Mouse (Mus musculus): Measurements from ENCODE around the gene Sh3bgrl3. TPM values are rescaled to one million over a fixed set of nuclear protein-coding genes. Genes with fewer than 3 reads are reported as not detected.
A peak's percentile ranks its signal among the peaks of the same experiment; 100 is the strongest.

Sh3bgrl3 gene
- polyA plus RNA-seq, 1 experiment = 258 TPM

- H3K27ac ChIP-seq (ENCODE audit: insufficient read depth, low read length) = no peak overlapping the region
- DNase-seq = peak in 1 of 2 experiments; percentile 24
These were observed 796 bp downstream of the Sh3bgrl3 start for GRCm38 (mm10) chr4:134127793-134128192.

GRCm38 (mm10) chr4:134127121-134127455 is 1.5 kb downstream of the Sh3bgrl3 start:
- no peak for DNase-seq
- Histone ChIP-seq H3K27me3 (ENCODE audit: control insufficient read depth, insufficient read depth, low read length) (no peaks in the 10 kb centered on the region), H3K4me3 (replicated peaks; ENCODE audit: insufficient read depth, low read depth, low read length) (no peak overlapping the region), H3K4me1 (ENCODE audit: control insufficient read depth, insufficient read depth, low read length) (peaks cover 11% of the 10 kb centered on the region), H3K27ac (ENCODE audit: insufficient read depth, low read length) (no peak overlapping the region)
- TF ChIP-seq POLR2A (IDR thresholded peaks at IDR 0.05; ENCODE audit: borderline replicate concordance, insufficient read depth, low read length) (no peak), CTCF (IDR thresholded peaks at IDR 0.05; ENCODE audit: borderline replicate concordance, insufficient read depth, low read depth, low read length) (no peak)
- WGBS = 78% methylated on average over 7 of the region's 7 CpGs

More at GRCm38 (mm10) chr4:134127793-134128192, 796 bp downstream of the Sh3bgrl3 start:
- no peak for TF ChIP-seq POLR2A (IDR thresholded peaks at IDR 0.05; ENCODE audit: borderline replicate concordance, insufficient read depth, low read length)
- no peak for TF ChIP-seq CTCF (IDR thresholded peaks at IDR 0.05; ENCODE audit: borderline replicate concordance, insufficient read depth, low read depth, low read length)
- WGBS = 47% methylated on average over 8 of the region's 8 CpGs
- no peaks in the 10 kb centered on the region for H3K27me3 ChIP-seq (ENCODE audit: control insufficient read depth, insufficient read depth, low read length)
- H3K4me1 ChIP-seq (ENCODE audit: control insufficient read depth, insufficient read depth, low read length) = peaks cover 11% of the 10 kb centered on the region
- peak overlapping the region; percentile 85 for H3K4me3 ChIP-seq (replicated peaks; ENCODE audit: insufficient read depth, low read depth, low read length)

- H3K27ac ChIP-seq (ENCODE audit: insufficient read depth, low read length) = no peak overlapping the region
- TF ChIP-seq CTCF (IDR thresholded peaks at IDR 0.05; ENCODE audit: borderline replicate concordance, insufficient read depth, low read depth, low read length) (no peak), POLR2A (IDR thresholded peaks at IDR 0.05; ENCODE audit: borderline replicate concordance, insufficient read depth, low read length) (no peak)
- 85% methylated on average over 21 of the region's 21 CpGs for whole genome bisulfite sequencing
- H3K27me3 ChIP-seq (ENCODE audit: control insufficient read depth, insufficient read depth, low read length) = no peaks in the 10 kb centered on the region
- peaks cover 11% of the 10 kb centered on the region for H3K4me1 ChIP-seq (ENCODE audit: control insufficient read depth, insufficient read depth, low read length)
- DNase-seq = no peak
- H3K4me3 ChIP-seq (replicated peaks; ENCODE audit: insufficient read depth, low read depth, low read length) = no peak overlapping the region
These were observed 2.1 kb downstream of the Sh3bgrl3 start for GRCm38 (mm10) chr4:134126300-134127120.

GRCm38 (mm10) chr4:134125383-134126060 is 3.1 kb downstream of the Sh3bgrl3 start:
- no peak for DNase-seq
- TF ChIP-seq CTCF (IDR thresholded peaks at IDR 0.05; ENCODE audit: borderline replicate concordance, insufficient read depth, low read depth, low read length) = no peak
- no peak for TF ChIP-seq POLR2A (IDR thresholded peaks at IDR 0.05; ENCODE audit: borderline replicate concordance, insufficient read depth, low read length)
- 83% methylated on average over 15 of the region's 15 CpGs for WGBS
- Histone ChIP-seq H3K4me1 (ENCODE audit: control insufficient read depth, insufficient read depth, low read length) (peaks cover 11% of the 10 kb centered on the region), H3K27ac (ENCODE audit: insufficient read depth, low read length) (no peak overlapping the region), H3K27me3 (ENCODE audit: control insufficient read depth, insufficient read depth, low read length) (no peaks in the 10 kb centered on the region), H3K4me3 (replicated peaks; ENCODE audit: insufficient read depth, low read depth, low read length) (no peak overlapping the region)

- no peak for TF ChIP-seq POLR2A (IDR thresholded peaks at IDR 0.05; ENCODE audit: borderline replicate concordance, insufficient read depth, low read length)
- TF ChIP-seq CTCF (IDR thresholded peaks at IDR 0.05; ENCODE audit: borderline replicate concordance, insufficient read depth, low read depth, low read length) = peak; percentile 89
- no peak overlapping the region for H3K27ac ChIP-seq (ENCODE audit: insufficient read depth, low read length)
- H3K27me3 ChIP-seq (ENCODE audit: control insufficient read depth, insufficient read depth, low read length) = no peaks in the 10 kb centered on the region
- peaks cover 9% of the 10 kb centered on the region for H3K4me1 ChIP-seq (ENCODE audit: control insufficient read depth, insufficient read depth, low read length)
- no peak overlapping the region for H3K4me3 ChIP-seq (replicated peaks; ENCODE audit: insufficient read depth, low read depth, low read length)
- peak; percentile 65 to 72 for DNase-seq
- 14% methylated on average over 17 of the region's 17 CpGs for WGBS
These were observed 4.7 kb downstream of the Sh3bgrl3 start for GRCm38 (mm10) chr4:134123680-134124551.

DNA sequence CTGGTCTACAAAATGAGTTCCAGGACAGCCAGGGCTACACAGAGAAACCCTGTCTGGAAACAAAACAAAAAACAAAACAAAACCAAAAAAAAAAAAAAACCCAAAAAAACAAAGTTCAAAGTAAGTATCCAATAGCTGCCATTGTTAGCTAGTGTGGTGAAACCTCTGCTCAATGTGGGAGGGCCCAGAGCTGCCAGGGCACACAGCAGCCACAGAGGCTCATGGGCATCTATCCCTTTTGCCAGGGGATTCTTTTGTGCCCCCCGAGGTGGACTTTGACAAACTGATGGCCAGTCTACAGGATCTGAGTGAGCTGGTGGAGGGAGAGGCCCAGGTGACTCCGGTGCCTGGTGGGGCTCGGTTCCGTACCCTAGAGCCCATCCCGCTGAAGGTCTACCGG is 5.4 kb downstream of the Sh3bgrl3 start:
- H3K27me3 ChIP-seq (ENCODE audit: control insufficient read depth, insufficient read depth, low read length) = no peaks in the 10 kb centered on the region
- DNase-seq = no peak
- H3K4me1 ChIP-seq (ENCODE audit: control insufficient read depth, insufficient read depth, low read length) = peaks cover 9% of the 10 kb centered on the region
- no peak overlapping the region for H3K27ac ChIP-seq (ENCODE audit: insufficient read depth, low read length)
- WGBS = 97% methylated on average over 6 of the region's 6 CpGs
- H3K4me3 ChIP-seq (replicated peaks; ENCODE audit: insufficient read depth, low read depth, low read length) = no peak overlapping the region
- TF ChIP-seq POLR2A (IDR thresholded peaks at IDR 0.05; ENCODE audit: borderline replicate concordance, insufficient read depth, low read length) (no peak), CTCF (IDR thresholded peaks at IDR 0.05; ENCODE audit: borderline replicate concordance, insufficient read depth, low read depth, low read length) (no peak)

- WGBS = 44% methylated on average over 3 of the region's 3 CpGs
- Histone ChIP-seq H3K4me3 (replicated peaks; ENCODE audit: insufficient read depth, low read depth, low read length) (no peak overlapping the region), H3K4me1 (ENCODE audit: control insufficient read depth, insufficient read depth, low read length) (peaks cover 9% of the 10 kb centered on the region), H3K27me3 (ENCODE audit: control insufficient read depth, insufficient read depth, low read length) (no peaks in the 10 kb centered on the region), H3K27ac (ENCODE audit: insufficient read depth, low read length) (no peak overlapping the region)
- TF ChIP-seq POLR2A (IDR thresholded peaks at IDR 0.05; ENCODE audit: borderline replicate concordance, insufficient read depth, low read length) (no peak), CTCF (IDR thresholded peaks at IDR 0.05; ENCODE audit: borderline replicate concordance, insufficient read depth, low read depth, low read length) (no peak)
- DNase-seq = no peak
These were observed 6.3 kb downstream of the Sh3bgrl3 start for GRCm38 (mm10) chr4:134122281-134122680.

Data from cerebellum, adult 2 months (tissue).